Mouse (Mus musculus) gastrocnemius, postnatal 4 days (tissue): ENCODE measurements at regions not wholly inside any gene's neighbourhood (a gene's known extent, or its start where the extent isn't known, plus 50 kb on each side); places are given as distances from the start of the nearest gene placed in this dataset.
"Not testable (repeated sequence)": the region's sequence is repeated elsewhere in the genome, so short reads cannot be mapped to it uniquely, and the experiment has no call there.

ENCODE experiments used
- DNase-seq, 2 experiments: peaks; one replicate each; pipeline ENCODE4 v3.0.0; 2021 to 2022; ENCODE audit warnings: low spot score in 2 of 2, mixed read lengths in 2 of 2

GRCm38 (mm10) chr15:25252648-25253567 lies 160.7 kb downstream of the Basp1 start:
- no peak for DNase-seq

GRCm38 (mm10) chr15:25245631-25246030 lies 167.9 kb downstream of the Basp1 start:
- no peak for DNase-seq

DNA sequence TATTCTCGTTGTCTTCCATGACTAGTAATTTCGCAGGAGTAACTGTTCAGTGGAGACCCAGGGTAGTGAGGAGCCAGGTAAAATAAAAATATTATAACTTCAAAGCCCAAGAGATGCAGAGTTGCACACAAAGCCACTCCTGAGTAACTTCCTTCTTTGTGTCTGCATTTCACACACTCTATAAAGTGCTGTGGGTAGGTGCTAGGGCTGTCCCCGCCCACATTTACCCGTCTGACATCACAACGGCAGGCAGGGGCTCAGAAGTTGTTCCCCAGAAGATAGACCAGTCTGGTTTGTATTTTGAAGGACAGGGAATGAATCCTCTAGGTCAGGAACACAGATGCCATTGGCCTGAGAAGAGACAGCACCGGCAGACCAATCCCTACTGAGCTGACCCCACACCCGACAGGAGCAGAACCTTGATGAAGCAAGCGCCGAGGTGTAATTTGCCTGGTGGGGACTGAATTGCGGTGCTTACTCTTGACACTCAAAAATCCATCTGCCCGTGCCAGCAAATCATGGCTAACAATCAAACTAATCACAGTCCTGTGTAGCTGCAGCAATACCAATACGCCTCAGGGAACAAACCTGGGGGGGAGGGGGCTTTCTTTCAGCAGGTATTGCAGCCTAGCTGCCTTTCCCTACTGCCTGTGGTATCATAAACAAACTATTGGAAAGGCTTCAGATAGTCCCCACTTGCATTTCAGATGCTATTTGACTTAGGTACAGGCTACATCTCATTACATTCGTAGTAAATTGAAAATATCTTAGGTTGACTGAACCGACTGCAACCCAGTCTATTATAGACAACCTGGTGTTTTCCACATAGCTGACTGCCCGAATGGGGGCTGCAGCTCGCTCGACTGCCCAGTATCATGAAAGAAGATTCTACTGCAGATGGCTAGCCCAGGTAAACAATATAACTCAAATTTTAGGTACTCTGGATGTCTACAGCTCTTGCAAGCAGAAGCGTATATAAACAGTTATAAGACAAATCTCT lies 175.6 kb downstream of the Basp1 start:
- no peak for DNase-seq

GRCm38 (mm10) chr15:25236191-25236723 lies 177.3 kb downstream of the Basp1 start:
- DNase-seq, result no peak

DNA sequence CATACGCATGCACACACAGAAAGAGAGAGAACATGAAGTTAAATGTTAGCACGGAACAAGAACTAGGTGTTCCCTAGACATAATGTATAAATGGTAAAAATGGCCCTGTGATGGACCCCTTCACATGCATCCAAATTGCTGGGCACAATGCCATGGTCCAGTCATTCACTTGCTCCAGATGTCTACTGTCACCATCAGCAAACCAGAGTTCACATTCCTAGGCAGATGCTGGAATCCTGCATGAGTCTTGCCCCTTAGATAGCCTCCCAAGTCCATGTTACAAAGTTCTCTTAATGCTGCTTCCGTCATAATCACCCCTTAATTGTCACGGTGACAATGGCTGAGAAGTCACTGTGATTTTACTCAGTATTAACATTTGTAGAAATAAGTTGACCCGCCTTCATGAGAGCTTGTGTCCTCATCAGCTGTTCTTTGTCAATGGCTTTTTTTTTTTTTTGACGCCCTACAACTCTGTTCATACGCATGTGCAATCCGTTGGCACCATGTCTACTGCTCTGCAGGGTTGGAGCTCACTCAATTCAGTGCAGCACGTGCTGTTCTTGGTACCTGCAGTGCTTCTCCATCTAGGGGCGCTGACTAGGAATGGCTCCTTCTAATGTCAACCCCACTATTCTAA lies 179.4 kb downstream of the Basp1 start:
- DNase-seq, result no peak

DNA sequence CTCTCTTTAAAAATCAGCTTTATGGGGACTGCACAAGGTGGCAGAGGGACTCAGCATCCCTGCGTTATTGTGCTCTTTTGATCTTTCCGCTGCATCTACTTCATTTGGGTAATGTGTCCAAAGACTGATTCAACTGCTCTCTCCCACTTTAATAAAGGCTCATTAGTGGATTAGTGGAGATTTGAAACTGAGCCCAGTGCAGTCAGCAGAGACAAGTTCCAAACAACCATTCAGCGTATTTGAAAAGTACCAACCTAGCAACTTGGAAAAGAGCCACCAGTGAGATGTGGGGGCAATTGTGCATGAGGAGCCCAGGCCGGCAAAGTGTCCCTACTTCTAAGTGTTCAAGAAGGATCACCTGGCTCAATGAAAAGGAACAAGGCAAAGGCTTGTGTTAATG lies 183.4 kb downstream of the Basp1 start:
- no peak for DNase-seq

DNA sequence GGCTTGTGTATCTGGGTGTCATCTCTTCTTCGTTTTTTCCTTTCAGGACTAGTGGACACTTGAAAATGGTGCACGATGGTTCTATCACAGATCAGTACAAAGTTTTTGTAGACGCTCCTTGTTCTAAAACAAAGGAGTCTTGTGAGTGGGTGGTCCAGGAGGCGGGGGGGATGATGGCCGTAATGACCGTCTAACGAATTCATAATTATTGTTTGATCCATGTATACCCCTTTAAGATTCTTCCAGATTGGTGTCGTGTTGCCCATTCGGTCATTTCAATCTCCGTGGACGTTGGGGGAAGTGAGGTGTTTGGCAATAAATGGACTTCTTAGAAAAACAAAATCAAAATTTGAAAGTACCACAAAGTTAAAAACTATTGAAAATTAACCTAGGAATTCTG lies 183.8 kb downstream of the Basp1 start:
- no peak for DNase-seq

DNA sequence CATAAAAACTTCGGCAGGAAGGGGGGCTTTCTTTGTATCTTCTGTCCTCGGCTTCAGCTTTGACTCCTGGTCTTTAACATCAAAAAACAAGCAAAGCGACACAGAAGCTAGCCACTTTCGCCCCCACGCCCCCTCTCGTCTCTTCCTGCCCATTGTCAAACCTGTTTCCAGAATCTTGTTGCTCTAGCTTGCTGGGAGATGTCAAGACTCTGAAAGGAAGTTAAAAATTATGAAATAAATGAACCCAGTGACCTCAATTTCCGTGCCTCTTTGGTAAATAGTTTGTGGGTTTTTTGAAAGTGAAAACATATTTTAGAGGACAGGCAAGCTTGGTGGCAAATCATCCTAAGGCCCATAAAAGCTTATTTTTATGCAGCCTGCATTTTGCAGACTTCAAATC lies 186.1 kb downstream of the Basp1 start:
- DNase-seq, result no peak

GRCm38 (mm10) chr15:25225936-25226335 lies 187.6 kb downstream of the Basp1 start:
- DNase-seq, result no peak

- DNase-seq, result no peak
These were observed 188.1 kb downstream of the Basp1 start for GRCm38 (mm10) chr15:25225431-25225830.

- no peak for DNase-seq
These were observed 191.8 kb downstream of the Basp1 start for GRCm38 (mm10) chr15:25221749-25222148.

DNA sequence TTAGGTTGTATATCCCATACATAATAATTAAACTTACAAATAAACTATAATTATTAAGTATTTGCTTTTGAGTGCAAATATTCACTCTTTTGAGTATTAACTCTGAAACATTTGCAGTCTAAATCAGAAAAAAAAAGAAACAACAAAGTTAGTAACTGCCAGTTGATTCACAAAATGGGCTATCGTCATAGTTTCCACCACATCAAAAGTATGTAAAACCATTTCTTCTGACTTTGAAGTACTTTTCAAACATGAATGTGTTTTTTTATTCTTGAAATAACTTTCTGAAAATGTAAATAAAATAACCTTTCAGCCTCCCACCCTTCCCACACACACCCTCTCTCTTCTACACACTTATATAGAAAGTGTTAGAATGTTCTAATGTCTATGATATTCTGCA lies 197.2 kb downstream of the Basp1 start:
- no peak for DNase-seq

GRCm38 (mm10) chr15:25202097-25202496 lies 211.5 kb downstream of the Basp1 start:
- no peak for DNase-seq

GRCm38 (mm10) chr15:25200249-25200648 lies 213.3 kb downstream of the Basp1 start:
- DNase-seq, result not testable (repeated sequence)

GRCm38 (mm10) chr15:25187881-25188326 lies 225.7 kb downstream of the Basp1 start:
- no peak for DNase-seq

DNA sequence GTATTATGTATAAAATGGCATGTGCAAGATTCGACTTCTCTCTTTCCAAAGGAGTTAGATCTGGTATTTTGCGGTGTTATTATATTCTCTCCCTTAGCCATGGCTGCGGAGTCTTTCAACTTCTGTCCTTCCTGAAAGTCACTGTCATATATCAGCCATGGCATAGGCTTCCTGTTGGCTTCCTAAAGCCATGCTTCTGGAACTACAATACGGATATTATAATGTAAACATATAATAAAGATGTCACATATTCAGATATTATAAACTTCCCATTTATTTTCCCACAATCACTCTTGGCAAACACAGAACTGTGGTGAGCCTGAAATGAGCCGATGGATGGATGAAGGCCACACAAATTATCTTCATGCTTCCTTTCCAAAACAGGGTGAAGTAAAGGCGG lies 240.8 kb downstream of the Basp1 start:
- no peak for DNase-seq

GRCm38 (mm10) chr15:25146371-25146770 lies 267.2 kb downstream of the Basp1 start:
- DNase-seq, result no peak

GRCm38 (mm10) chr15:25144228-25144627 lies 269.3 kb downstream of the Basp1 start:
- no peak for DNase-seq

DNA sequence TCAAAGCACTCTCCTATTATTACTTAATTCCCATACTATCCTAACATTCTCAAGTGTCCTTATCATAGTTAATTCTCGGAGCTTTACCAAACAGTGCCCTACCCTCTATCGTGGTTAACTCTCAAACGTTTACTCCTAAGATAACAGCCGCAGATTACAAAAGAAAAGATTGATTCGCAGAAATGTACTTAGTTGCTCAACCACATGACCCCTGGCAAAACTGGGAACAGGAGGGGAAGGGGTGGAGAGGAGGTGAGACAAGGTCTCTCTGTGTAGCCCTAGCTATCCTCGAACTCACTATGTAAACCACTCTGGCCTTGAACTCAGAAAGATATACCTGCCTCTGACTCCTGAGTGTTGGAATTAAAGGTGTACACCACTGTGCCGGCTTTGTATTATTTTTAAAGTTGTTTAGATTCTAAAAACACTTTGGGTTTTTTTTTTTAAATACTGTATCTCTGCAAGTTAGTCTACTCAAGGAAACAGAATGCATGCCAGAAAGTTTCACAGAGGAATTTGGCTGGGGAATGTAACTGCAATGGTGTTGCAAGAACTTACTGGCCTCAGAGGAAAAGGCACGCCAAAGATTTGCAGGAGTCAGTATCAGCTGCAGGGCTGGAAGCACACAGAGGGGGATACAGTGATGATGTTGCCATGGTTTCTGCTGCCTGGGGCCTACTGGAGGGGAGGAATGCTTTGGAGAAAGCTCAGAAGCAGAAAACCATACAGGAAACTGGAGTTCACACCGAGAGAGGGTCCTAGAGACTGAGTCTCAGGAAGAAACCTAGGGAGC lies 273.0 kb downstream of the Basp1 start:
- peak in 1 of 2 experiments; percentile 11 for DNase-seq

GRCm38 (mm10) chr15:25137091-25137490 lies 276.5 kb downstream of the Basp1 start:
- no peak for DNase-seq
